Mouse (Mus musculus) gastrocnemius, adult 18-20 months (tissue): Measurements from ENCODE around the gene Chchd1. TPM values are rescaled to one million over a fixed set of nuclear protein-coding genes. Genes with fewer than 3 reads are reported as not detected.
A peak's percentile ranks its signal among the peaks of the same experiment; 100 is the strongest.

ENCODE experiments used
- DNase-seq: peaks from one replicate; pipeline ENCODE4 v3.0.0; 2021; ENCODE audit warnings: low spot score
- total RNA-seq, 2 experiments: library from RNA; stranded (reverse); gene quantifications; 2 replicates each; pipeline ENCODE4 v1.2.3; 2021

Gene Chchd1
- total RNA-seq, 2 experiments from 2014 or later = 126 to 132 TPM

GRCm38 (mm10) chr14:20723006-20723405 is 20.2 kb downstream of the Chchd1 start:
- no peak for DNase-seq

DNA sequence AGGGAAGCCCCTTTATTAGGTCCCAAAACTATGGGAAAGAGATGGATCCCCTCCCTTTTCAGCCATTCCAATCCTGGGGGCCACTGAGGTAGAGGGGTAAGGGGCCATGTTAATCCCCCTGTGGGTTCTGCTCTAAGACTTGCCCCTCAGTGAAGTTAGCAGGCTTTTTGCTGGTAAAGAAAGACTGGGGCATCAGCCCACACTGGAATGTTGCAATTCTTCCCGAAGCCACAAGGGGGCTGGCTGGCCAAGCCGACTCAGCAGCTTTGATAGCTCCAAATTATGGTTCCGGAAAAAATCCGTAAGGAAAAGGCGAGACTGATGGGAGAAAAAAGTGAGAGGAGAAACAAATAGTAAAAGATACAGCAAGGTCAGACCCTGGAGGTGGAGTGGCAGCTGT is 21.2 kb downstream of the Chchd1 start:
- DNase-seq = peak; percentile 60

DNA sequence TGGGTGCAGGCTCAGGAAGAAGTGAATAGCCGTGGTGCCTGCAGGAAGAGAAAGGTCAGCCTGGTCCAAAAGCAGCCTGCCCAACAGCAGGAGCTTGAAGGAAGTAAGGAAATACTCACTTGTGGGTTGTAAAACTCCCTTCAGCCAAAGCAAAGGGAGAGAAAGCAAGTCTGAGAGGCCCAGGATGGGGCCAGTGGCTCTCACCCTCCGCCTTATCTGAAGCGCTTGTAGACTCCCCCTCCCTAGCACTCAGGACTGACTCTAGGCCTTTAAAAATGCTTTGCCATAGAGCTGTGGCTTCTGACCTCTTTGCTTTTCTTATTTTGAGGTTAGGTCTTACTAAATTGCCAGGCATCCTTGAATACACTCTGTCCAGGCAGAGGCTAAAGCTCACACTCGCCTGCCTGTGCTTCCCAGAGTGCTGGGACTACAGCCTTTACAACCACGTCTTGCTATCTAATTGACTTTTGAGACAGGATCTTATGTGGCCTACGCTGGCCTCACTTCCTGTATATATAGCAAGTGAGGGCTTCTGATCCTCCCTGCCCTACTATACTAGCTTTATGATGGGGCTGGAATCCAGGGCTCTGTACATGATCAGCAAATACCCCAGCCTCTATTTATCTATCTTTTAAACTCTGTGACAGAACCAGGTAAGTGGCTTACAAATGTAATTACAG is 23.0 kb downstream of the Chchd1 start:
- no peak for DNase-seq

- DNase-seq = no peak
These were observed 27.1 kb downstream of the Chchd1 start for GRCm38 (mm10) chr14:20729871-20730270.

GRCm38 (mm10) chr14:20730853-20731602 is 28.2 kb downstream of the Chchd1 start:
- no peak for DNase-seq

DNA sequence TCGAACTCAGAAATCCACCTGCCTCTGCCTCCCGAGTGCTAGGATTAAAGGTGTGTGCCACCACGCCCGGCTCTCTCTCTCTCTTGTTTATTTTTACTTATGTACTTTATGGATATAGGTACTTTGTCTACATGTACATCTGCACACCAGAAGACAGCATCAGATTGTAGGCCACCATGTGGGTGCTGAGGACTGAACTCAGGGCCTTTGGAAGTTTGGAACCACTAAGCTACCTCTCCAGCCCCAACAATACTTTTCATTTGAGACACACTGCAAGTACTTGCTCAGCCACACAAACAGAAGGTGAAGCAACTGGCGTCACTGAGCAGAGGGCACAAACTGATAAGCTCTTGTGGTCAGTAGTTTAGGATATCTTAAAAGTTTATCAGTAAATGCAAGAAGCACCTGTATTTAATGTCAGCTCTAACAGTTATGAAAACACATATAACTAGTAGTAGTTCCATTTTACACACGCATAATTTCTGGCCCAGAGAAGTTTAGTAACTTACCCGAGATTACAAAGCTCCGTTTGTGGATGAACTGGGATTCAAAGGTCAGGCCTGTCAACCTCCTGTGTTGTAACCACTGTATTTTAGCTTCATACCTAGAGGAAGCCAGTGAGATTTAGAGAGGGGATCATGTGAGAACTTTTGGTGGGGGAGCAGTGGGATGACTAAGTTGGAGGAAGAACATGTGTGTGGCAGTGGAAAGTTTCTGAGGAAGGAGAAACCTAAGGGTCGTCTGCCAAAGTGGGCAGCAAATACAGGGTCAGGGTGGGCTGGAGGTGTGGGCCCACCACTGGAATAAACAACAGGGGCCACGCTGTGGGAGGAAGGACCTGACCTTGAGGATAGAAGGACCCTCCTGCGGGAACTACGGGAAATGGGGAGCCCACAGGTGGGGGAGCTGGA is 30.5 kb downstream of the Chchd1 start:
- no peak for DNase-seq

- DNase-seq = peak; percentile 87
These were observed 31.4 kb downstream of the Chchd1 start, which contains the start of gene Ndst2 for GRCm38 (mm10) chr14:20733952-20734774. Gene Ndst2, minus strand, starts transcription at chr14:20734562.

DNA sequence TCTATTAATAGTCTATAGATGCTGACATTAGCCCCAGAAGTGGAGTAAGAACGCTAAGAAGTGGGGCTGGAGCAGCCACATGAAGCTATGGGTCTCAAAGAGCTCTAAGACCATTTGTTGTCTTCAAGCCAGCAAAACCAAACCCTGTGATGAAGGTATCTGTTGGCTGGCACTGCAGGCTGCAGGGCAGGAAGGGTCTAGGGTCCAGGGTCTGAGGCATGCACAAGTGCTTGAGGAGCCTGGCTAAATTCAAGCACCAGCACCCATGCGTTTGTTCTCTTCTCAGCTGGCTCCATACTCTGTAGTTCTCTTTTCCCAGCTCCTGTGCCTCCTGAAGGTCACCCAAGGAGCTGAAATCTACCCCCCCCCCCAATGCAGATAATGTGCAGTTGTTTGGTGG is 32.2 kb downstream of the Chchd1 start:
- DNase-seq = no peak

DNA sequence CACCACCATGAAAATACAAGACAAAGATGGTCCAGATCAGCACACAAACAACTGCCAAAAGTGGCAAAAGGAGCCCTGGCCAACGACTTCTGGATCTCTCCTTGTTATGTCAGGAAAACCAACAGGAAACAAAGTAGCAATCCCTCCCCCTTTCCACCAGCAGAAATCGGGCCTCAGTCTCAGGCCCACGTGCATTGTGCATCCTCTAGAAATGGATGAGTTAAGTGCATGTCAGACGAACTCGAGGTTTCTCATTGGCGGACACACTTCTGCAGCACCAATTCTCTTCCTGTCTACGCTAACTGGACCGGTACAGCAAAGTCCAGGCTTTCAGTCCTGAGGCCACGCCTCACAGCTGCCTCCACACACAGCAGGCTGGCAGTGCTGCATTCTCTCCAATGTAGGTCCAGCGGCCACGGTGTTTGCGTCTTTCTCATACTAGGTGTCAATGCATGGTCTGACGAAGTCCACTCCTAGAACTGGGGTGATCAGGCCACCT is 33.1 kb downstream of the Chchd1 start:
- no peak for DNase-seq

DNA sequence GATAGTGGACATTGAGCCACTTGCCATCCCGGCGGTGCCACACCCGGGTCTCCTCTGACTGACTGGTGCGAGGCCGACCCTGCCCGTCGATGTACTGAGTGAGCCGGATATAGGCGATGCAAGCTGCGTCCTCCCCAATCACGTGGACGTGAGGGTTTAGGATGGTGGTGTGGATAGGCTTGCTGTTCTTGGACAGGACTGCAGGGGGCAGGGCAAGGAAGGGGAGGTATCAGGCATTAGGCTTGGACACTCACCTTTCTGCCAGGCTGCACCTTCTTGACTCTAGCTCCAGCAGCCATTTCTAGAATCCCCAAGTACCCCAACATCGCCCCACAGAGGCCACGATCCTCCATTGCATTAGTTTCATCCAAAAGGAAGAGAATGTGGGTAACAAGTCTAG is 34.5 kb downstream of the Chchd1 start:
- DNase-seq = peak; percentile 59

DNA sequence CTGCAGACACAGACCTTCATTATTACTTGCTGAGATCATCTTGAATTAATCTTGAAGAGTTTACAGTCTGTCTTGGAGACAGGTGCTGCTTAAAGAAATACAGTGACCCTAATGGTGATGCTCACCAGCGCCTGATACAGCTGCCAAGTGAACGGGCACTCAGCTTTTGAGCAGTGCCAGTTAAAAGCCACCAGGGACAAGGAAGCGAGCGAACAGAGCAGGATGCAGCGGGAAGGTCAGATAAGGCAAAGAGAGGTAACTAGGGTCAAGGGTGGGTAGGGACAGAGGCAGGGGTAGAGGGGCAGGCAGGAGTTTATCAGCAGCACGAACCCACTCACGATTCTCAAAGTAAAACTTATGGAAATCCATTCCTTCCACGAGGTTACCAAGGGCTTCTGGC is 35.7 kb downstream of the Chchd1 start:
- no peak for DNase-seq

GRCm38 (mm10) chr14:20741301-20741700 is 38.5 kb downstream of the Chchd1 start:
- DNase-seq = no peak

- DNase-seq = peak; percentile 51
These were observed 40.8 kb downstream of the Chchd1 start for GRCm38 (mm10) chr14:20743614-20744013.

DNA sequence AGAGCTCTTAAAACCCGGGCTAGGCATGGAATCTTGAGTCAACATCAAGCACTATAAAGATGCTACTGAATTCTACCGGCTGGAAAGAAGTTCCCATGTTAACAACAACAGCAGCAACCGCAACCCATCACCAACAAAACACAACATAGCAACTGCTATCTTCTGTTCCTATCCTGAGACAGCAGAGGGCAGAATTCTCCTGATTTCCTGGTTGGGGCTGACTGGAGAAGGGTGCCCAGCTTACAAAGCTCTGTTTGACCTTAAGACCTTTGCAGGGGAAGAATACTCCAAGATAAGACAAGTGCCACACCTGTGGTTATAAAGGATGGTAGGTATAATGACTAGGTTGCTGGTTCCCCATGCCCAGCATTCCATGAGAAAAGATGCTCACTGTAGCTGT is 44.1 kb downstream of the Chchd1 start:
- DNase-seq = no peak

GRCm38 (mm10) chr14:20748388-20748787 is 45.6 kb downstream of the Chchd1 start:
- no peak for DNase-seq

DNA sequence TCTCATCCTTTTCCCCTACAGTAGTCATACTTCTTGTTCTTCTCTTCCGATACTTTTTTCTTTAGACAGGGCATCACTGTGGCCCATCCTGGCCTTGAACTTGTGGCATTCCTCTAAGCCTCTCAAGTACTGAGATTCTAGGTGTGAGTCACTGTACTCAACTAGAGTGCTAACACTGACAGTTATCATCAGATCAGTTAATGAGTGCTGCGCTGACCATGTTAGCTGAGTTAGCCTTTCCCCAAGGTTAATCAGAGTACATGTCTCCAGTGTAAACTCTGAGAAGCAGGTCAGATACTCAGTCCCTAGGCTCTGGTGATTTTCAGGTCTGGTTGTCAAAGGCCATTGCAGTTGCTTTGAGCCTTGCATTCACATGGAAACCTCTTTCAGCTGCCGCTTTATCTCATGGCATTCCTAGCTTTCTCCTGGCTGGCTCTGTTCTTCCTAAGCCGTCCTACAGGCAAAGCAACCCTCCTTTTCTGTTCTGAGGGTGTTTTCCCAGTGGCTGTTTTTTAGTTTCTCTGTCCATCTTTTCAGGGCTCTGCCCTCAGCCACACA is 46.8 kb downstream of the Chchd1 start:
- no peak for DNase-seq

DNA sequence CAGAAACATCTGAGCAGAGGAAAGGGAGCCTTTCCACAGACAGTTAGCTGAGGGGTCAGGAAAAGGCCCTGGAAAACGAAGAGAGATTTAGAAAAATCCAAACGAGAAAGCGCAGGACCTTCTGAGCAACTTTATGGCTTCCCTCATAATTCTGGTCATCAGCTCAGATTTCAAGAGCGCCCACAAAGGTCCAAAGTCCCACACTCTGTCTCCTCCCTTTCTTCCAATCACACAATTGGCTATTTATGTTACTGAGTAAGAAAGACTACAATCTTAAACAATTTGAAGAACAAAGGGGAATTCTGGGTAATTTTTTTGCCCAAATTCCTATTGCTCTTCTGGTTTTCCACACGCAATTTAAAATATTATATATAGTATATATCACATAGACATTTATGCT is 47.7 kb downstream of the Chchd1 start:
- no peak for DNase-seq

GRCm38 (mm10) chr14:20753792-20754191 is 51.0 kb downstream of the Chchd1 start:
- DNase-seq = no peak
